Mouse (Mus musculus): ENCODE measurements at regions not wholly inside any gene's neighbourhood (a gene's known extent, or its start where the extent isn't known, plus 50 kb on each side); places are given as distances from the start of the nearest gene placed in this dataset.

DNA sequence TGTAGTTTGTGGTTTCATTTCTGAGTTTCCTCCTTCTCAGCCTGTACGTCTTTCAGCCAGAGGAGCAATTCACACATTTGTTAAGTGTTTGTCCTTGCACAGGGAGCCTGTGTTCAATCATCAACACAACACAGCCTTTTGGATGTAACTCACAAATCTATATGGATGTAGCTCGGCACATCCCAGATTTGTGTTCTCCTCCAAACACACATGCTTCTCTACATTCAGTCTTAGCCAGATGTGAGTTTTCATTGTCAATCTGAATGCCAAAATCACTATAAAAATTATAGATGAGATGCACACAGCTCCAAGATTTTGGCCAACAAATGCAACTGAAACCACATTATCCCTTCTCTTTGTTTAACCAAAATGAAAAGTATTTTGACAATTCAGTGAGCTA, 380.9 kb downstream of the Gm9195 start:
- H3K27ac ChIP-seq (ENCODE audit: low read depth, low read length) = no peak overlapping the region
- 79% methylated on average over 2 of the region's 2 CpGs for WGBS
- no peaks in the 10 kb centered on the region for H3K27me3 ChIP-seq (replicated peaks; ENCODE audit: control insufficient read depth, insufficient read depth, low read length)
- H3K4me2 ChIP-seq = no peak overlapping the region
- no peak for ATAC-seq (replicated peaks; ENCODE audit: low FRiP score)
- no peak overlapping the region for H3K4me3 ChIP-seq (ENCODE audit: low read depth, low read length)
- no peaks in the 10 kb centered on the region for H3K36me3 ChIP-seq (ENCODE audit: control insufficient read depth, insufficient read depth, low read length)
- no peak for DNase-seq (ENCODE audit: low spot score)
- H3K4me1 ChIP-seq (replicated peaks; ENCODE audit: control insufficient read depth, insufficient read depth, low read length) = peaks cover 4% of the 10 kb centered on the region; the same call in 1 of the 2 replicates
- H3K9ac ChIP-seq (ENCODE audit: low read depth, low read length) = no peak overlapping the region
- H3K9me3 ChIP-seq (ENCODE audit: control insufficient read depth, low read length) = no peaks in the 10 kb centered on the region

GRCm38 (mm10) chr14:72091579-72091978, 400.1 kb downstream of the Gm9195 start:
- Histone ChIP-seq H3K4me1 (replicated peaks; ENCODE audit: control insufficient read depth, insufficient read depth, low read length) (no peaks in the 10 kb centered on the region), H3K4me2 (no peak overlapping the region), H3K36me3 (ENCODE audit: control insufficient read depth, insufficient read depth, low read length) (no peaks in the 10 kb centered on the region), H3K27me3 (replicated peaks; ENCODE audit: control insufficient read depth, insufficient read depth, low read length) (no peaks in the 10 kb centered on the region), H3K9me3 (ENCODE audit: control insufficient read depth, low read length) (no peaks in the 10 kb centered on the region), H3K27ac (ENCODE audit: low read depth, low read length) (no peak overlapping the region), H3K4me3 (ENCODE audit: low read depth, low read length) (no peak overlapping the region), H3K9ac (ENCODE audit: low read depth, low read length) (no peak overlapping the region)
- no peak for DNase-seq (ENCODE audit: low spot score)
- WGBS = 78% methylated on average over 2 of the region's 2 CpGs
- ATAC-seq (replicated peaks; ENCODE audit: low FRiP score) = no peak

DNA sequence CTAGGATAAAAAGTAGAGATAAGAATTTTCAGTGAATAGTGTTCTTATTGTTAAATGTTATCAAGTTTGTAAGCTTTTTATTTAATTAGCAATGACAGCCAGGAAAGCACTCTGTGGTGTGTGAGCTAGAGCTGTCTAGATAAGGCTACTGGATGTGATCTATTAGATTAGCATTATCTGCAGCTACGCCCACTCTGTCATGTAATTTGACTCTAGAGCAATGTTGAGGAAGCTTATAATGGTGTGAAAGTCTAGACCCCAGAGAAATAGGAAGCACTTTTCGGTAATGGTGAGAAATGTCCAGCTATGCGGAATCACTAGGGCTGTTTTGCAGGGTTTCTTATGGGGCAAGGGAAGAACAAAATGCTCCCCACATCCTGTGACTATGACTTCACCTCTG, 410.2 kb downstream of the Gm9195 start:
- Histone ChIP-seq H3K27ac (ENCODE audit: low read depth, low read length) (no peak overlapping the region), H3K36me3 (ENCODE audit: control insufficient read depth, insufficient read depth, low read length) (no peaks in the 10 kb centered on the region), H3K9ac (ENCODE audit: low read depth, low read length) (no peak overlapping the region), H3K4me3 (ENCODE audit: low read depth, low read length) (no peak overlapping the region), H3K4me1 (replicated peaks; ENCODE audit: control insufficient read depth, insufficient read depth, low read length) (no peaks in the 10 kb centered on the region), H3K9me3 (ENCODE audit: control insufficient read depth, low read length) (no peaks in the 10 kb centered on the region), H3K4me2 (no peak overlapping the region), H3K27me3 (replicated peaks; ENCODE audit: control insufficient read depth, insufficient read depth, low read length) (no peaks in the 10 kb centered on the region)
- DNase-seq (ENCODE audit: low spot score) = no peak
- no peak for ATAC-seq (replicated peaks; ENCODE audit: low FRiP score)
- WGBS = 34% methylated on average over 3 of the region's 3 CpGs

DNA sequence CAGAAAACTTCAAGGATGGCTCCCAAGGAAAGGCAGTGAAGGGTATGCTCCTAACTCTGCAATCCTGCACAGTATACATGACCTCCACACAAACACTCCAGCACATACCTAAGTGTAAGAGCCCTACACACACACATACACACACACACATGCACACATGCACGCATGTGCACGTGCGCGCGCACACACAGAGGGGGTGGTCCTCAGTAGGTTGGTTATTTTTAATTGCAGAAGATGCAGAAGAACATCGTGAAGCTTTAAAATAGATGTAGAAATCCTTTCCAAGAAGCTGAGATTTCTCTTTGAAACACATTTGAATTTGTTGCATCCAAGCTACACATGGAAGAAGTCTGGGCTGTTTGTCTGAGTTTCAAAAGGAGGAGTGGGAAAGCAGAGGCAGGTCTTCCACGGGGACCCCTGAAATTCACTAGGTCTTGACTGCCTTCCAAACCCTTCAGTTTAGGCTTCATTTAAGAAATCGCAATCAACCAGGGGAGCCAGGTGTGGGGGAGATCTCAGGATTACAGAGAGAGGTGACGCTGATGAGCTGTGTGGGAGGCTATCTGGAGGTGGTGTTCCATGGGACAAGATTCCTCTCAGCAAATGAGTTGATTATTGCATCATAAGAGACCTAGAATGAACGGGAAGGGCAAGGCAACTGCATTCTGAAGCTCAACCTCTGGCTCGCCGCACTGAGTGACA, 427.4 kb downstream of the Gm9195 start:
- H3K36me3 ChIP-seq (ENCODE audit: control insufficient read depth, insufficient read depth, low read length) = no peaks in the 10 kb centered on the region
- H3K9ac ChIP-seq (ENCODE audit: low read depth, low read length) = no peak overlapping the region
- H3K27ac ChIP-seq (ENCODE audit: low read depth, low read length) = no peak overlapping the region
- no peak for DNase-seq (ENCODE audit: low spot score)
- 81% methylated on average over 12 of the region's 12 CpGs for WGBS
- no peak overlapping the region for H3K4me3 ChIP-seq (ENCODE audit: low read depth, low read length)
- ATAC-seq (replicated peaks; ENCODE audit: low FRiP score) = no peak
- H3K9me3 ChIP-seq (ENCODE audit: control insufficient read depth, low read length) = no peaks in the 10 kb centered on the region
- H3K27me3 ChIP-seq (replicated peaks; ENCODE audit: control insufficient read depth, insufficient read depth, low read length) = no peaks in the 10 kb centered on the region
- H3K4me2 ChIP-seq = no peak overlapping the region
- H3K4me1 ChIP-seq (replicated peaks; ENCODE audit: control insufficient read depth, insufficient read depth, low read length) = no peaks in the 10 kb centered on the region

DNA sequence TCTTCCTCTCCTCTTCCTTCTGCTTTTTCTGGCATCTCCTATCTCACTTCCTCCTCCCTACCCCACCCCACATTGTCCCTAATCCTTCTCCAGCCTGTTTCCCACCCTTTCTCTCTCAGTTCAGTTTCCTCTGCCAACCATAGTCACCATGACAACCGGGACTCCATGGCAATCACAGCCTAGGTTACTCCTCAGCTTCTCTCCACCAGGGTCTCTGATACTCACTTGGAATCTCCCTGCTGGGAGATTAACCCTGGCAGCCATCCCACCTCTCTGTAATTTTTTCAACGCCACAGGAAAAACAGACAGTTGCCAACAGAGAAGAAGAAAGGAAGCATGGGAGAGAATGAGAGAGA, 448.8 kb downstream of the Gm9195 start:
- DNase-seq (ENCODE audit: low spot score) (no peak), ATAC-seq (replicated peaks; ENCODE audit: low FRiP score) (no peak)
- Histone ChIP-seq H3K4me1 (replicated peaks; ENCODE audit: control insufficient read depth, insufficient read depth, low read length) (no peaks in the 10 kb centered on the region), H3K4me3 (ENCODE audit: low read depth, low read length) (no peak overlapping the region), H3K4me2 (no peak overlapping the region), H3K9me3 (ENCODE audit: control insufficient read depth, low read length) (no peaks in the 10 kb centered on the region), H3K27ac (ENCODE audit: low read depth, low read length) (no peak overlapping the region), H3K27me3 (replicated peaks; ENCODE audit: control insufficient read depth, insufficient read depth, low read length) (no peaks in the 10 kb centered on the region), H3K36me3 (ENCODE audit: control insufficient read depth, insufficient read depth, low read length) (no peaks in the 10 kb centered on the region), H3K9ac (ENCODE audit: low read depth, low read length) (no peak overlapping the region)
- 35% methylated on average over 2 of the region's 2 CpGs for WGBS

DNA sequence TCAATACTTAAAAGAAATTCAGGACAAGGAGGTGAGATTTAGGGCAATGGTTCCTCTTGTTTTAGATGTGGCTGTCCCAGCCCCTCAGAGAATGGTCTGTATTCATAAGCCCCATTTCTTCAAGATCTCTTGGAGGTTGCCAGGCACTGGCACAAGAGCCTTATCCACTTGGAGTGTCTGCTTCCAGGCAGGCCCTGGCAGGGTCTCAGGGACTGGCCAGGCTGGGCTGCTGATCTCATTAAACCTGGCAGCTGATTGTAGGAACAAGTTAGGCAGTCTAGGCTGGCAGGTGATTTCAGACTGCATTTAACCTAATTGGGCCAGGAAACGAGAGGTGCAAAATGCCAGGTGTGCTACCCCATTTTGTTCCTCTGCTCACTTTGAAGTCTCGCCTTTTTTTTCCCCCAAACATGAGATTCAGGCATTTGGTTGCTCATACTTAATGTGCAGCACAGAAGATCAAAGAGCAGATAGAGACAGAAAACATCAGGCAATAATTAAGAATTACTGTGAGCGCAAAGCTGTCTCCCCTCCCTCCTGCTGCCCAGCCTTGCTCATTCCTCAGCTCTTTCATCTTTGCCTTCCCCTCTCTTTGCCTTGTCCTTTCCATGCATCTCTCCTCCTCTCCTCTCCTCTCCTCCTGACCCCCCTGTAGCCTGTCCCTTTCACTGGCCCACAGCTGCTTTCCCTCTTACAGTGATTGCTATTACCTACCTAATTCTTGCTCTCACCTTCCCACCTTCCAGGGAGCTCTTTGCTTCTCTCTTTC, 449.3 kb downstream of the Gm9195 start:
- WGBS = 67% methylated on average over 3 of the region's 3 CpGs
- ATAC-seq (replicated peaks; ENCODE audit: low FRiP score) (no peak), DNase-seq (ENCODE audit: low spot score) (no peak)
- Histone ChIP-seq H3K27ac (ENCODE audit: low read depth, low read length) (no peak overlapping the region), H3K27me3 (replicated peaks; ENCODE audit: control insufficient read depth, insufficient read depth, low read length) (no peaks in the 10 kb centered on the region), H3K36me3 (ENCODE audit: control insufficient read depth, insufficient read depth, low read length) (no peaks in the 10 kb centered on the region), H3K4me2 (no peak overlapping the region), H3K9me3 (ENCODE audit: control insufficient read depth, low read length) (no peaks in the 10 kb centered on the region), H3K4me1 (replicated peaks; ENCODE audit: control insufficient read depth, insufficient read depth, low read length) (no peaks in the 10 kb centered on the region), H3K9ac (ENCODE audit: low read depth, low read length) (no peak overlapping the region), H3K4me3 (ENCODE audit: low read depth, low read length) (no peak overlapping the region)

DNA sequence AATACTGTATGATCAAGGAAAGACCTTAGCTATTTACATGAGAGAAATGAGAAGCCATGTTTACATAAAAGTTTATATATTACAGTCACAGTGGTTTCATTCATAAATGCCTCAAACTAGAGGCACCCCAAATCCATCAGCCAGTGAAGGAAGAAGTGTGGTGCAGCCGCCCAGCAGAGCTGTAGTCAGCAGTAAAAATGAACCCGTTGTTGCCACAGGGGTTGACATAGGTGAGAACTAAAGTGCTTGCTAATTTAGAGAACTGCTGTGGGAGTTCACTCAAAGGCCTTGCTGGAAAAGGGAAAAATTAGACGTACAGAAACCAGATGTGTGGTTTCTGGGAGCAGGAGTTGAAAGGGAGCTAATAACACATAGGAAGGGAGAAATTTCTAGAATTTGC, 461.2 kb downstream of the Gm9195 start:
- Histone ChIP-seq H3K4me2 (no peak overlapping the region), H3K27me3 (replicated peaks; ENCODE audit: control insufficient read depth, insufficient read depth, low read length) (no peaks in the 10 kb centered on the region), H3K4me1 (replicated peaks; ENCODE audit: control insufficient read depth, insufficient read depth, low read length) (no peaks in the 10 kb centered on the region), H3K9me3 (ENCODE audit: control insufficient read depth, low read length) (no peaks in the 10 kb centered on the region), H3K4me3 (ENCODE audit: low read depth, low read length) (no peak overlapping the region), H3K9ac (ENCODE audit: low read depth, low read length) (no peak overlapping the region), H3K36me3 (ENCODE audit: control insufficient read depth, insufficient read depth, low read length) (no peaks in the 10 kb centered on the region), H3K27ac (ENCODE audit: low read depth, low read length) (no peak overlapping the region)
- WGBS = 62% methylated on average over 3 of the region's 3 CpGs
- ATAC-seq (replicated peaks; ENCODE audit: low FRiP score) = no peak
- no peak for DNase-seq (ENCODE audit: low spot score)

- no peak overlapping the region for H3K4me2 ChIP-seq
- H3K4me1 ChIP-seq (replicated peaks; ENCODE audit: control insufficient read depth, insufficient read depth, low read length) = no peaks in the 10 kb centered on the region
- H3K4me3 ChIP-seq (ENCODE audit: low read depth, low read length) = no peak overlapping the region
- WGBS = 62% methylated on average over 8 of the region's 8 CpGs
- no peaks in the 10 kb centered on the region for H3K36me3 ChIP-seq (ENCODE audit: control insufficient read depth, insufficient read depth, low read length)
- DNase-seq (ENCODE audit: low spot score) = no peak
- H3K27ac ChIP-seq (ENCODE audit: low read depth, low read length) = no peak overlapping the region
- H3K27me3 ChIP-seq (replicated peaks; ENCODE audit: control insufficient read depth, insufficient read depth, low read length) = no peaks in the 10 kb centered on the region
- ATAC-seq (replicated peaks; ENCODE audit: low FRiP score) = no peak
- no peaks in the 10 kb centered on the region for H3K9me3 ChIP-seq (ENCODE audit: control insufficient read depth, low read length)
- no peak overlapping the region for H3K9ac ChIP-seq (ENCODE audit: low read depth, low read length)
These were observed 464.1 kb downstream of the Gm9195 start for GRCm38 (mm10) chr14:72027362-72028020.

Data from liver, embryonic 11.5 days (tissue).